Mouse (Mus musculus) stomach, embryonic 14.5 days (tissue): ENCODE results near the gene Slc11a2. TPM values are rescaled to one million over a fixed set of nuclear protein-coding genes. Genes with fewer than 3 reads are reported as not detected.
"Not testable (repeated sequence)": the region's sequence is repeated elsewhere in the genome, so short reads cannot be mapped to it uniquely, and the experiment has no call there.

Experiments
- ATAC-seq: fragments of 200-750 bp; cut with Nextera tagmentation; 2 replicates; pipeline ENCODE4 v1.8.0; 2017; ENCODE audit warnings: low read depth, moderate TSS enrichment; ENCODE audit not compliant: insufficient number of reproducible peaks, insufficient read depth, low FRiP score
- H3K27ac ChIP-seq: fragments of 300-500 bp; sonication (generic); 2 replicates; pipeline ENCODE4 v1.5.1; 2014; ENCODE audit warnings: mild to moderate bottlenecking, low read length, moderate library complexity, mixed read lengths
- H3K27me3 ChIP-seq: fragments of 300-500 bp; sonication (generic); 2 replicates; pipeline ENCODE4 v1.6.1; 2014; ENCODE audit warnings: low read length, control low read depth, mixed read lengths; ENCODE audit not compliant: control insufficient read depth, insufficient read depth
- H3K36me3 ChIP-seq: fragments of 300-500 bp; sonication (generic); 2 replicates; pipeline ENCODE4 v1.6.1; 2014; ENCODE audit warnings: mild to moderate bottlenecking, control low read depth, low read length, moderate library complexity, mixed read lengths; ENCODE audit not compliant: control insufficient read depth, insufficient read depth
- H3K4me1 ChIP-seq: fragments of 300-500 bp; sonication (generic); 2 replicates; pipeline ENCODE4 v1.6.1; 2014; ENCODE audit warnings: low read length, control low read depth, mixed read lengths; ENCODE audit not compliant: control insufficient read depth, insufficient read depth
- H3K4me2 ChIP-seq: fragments of 300-500 bp; sonication (generic); replicated peaks from 2 replicates; pipeline ENCODE4 v1.6.1; 2014; ENCODE audit warnings: low read depth, low read length, control low read depth
- H3K4me3 ChIP-seq: fragments of 300-500 bp; sonication (generic); 2 replicates; pipeline ENCODE4 v1.5.1; 2014; ENCODE audit warnings: low read depth, low read length, control low read depth
- H3K9ac ChIP-seq: fragments of 300-500 bp; sonication (generic); replicated peaks from 2 replicates; pipeline ENCODE4 v1.6.1; 2014; ENCODE audit warnings: low read depth, mild to moderate bottlenecking, control low read depth, low read length, moderate library complexity, mixed read lengths
- H3K9me3 ChIP-seq: fragments of 300-500 bp; sonication (generic); 2 replicates; pipeline ENCODE4 v1.6.1; 2016; ENCODE audit warnings: low read depth, low read length, control low read depth; ENCODE audit not compliant: control insufficient read depth
- WGBS: fragments of 180-500 bp; shearing (Covaris S2); extraction: QIAGEN DNeasy Blood & Tissue Kit; methylation state at CpG from one replicate; pipeline ENCODE4 v1.1.7; 2014; 5-methylcytosine and 5-hydroxymethylcytosine counted together
- polyA plus RNA-seq: library from polyadenylated mRNA; unstranded; fragments of >200 nt; fragmentation: Nextera tagmentation; extraction: Ambion mirVana; gene quantifications from 2 replicates; pipeline ENCODE4 v1.2.1, GENCODE M21; 2014

Gene Slc11a2
- polyA plus RNA-seq, 1 experiment from 2014 or later: 13.5 TPM

DNA sequence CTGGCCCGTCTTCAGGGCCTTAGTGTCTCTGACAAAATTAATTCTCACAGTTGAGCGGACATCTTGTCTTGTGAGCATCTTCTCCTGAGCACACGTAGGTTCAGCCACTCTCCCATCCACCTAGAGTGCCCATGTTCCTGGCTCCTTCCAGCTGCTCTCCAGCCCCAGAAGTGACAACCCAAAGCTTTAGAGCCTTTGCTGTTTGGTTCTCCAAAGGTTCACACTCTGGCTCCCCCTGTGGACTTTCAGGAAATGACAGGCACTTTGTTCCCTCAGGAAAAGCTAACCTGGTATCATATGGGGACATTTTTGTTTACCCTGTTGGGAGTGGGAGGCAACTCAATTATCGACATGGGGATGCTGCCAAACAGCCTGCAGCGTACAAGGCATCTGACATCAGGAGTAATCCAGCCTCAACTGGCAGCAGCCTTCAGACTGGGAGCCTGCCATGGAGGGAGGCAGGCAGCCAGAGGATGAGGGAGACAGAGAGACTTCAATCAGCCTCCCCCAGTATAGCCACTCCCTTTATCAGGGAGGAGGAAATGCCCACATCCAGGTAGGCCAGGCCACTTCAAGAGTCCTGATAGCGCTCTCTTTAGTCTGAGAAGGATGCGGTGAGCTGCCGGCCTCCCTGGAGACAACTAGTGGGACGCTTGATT, 46.9 kb downstream of the Slc11a2 start:
- not testable (repeated sequence) for H3K4me3 ChIP-seq, H3K9ac ChIP-seq, H3K27ac ChIP-seq, H3K4me1 ChIP-seq, H3K27me3 ChIP-seq, H3K36me3 ChIP-seq, H3K4me2 ChIP-seq, H3K9me3 ChIP-seq, ATAC-seq
- 16% methylated on average over 2 of the region's 9 CpGs for WGBS

DNA sequence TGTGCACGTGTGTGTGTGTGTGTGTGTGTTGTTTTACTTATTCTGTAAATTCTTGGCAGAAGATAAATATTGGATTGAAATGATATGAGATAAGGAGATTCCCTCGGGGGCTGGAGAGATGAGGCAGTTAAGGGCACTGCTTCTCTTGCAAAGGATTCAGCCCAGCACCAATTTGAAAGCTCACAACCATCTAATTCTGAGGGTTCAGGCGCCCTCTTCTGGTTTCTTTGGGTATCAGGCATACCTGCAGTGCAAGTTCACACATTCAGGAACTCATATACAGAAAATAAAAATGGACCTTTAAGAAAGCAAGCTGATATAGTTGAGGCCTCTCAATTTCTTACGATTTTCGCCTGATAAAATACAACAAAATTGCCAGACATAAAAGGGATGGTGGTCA, 49.8 kb downstream of the Slc11a2 start:
- H3K4me2 ChIP-seq: no peak overlapping the region
- no peak overlapping the region for H3K27ac ChIP-seq
- H3K27me3 ChIP-seq: no peaks in the 10 kb centered on the region
- H3K9me3 ChIP-seq: no peaks in the 10 kb centered on the region; the same call in 1 of the 2 replicates
- no peak for ATAC-seq
- no peak overlapping the region for H3K9ac ChIP-seq
- H3K36me3 ChIP-seq: no peaks in the 10 kb centered on the region
- H3K4me1 ChIP-seq: no peaks in the 10 kb centered on the region
- no peak overlapping the region for H3K4me3 ChIP-seq
- 37% methylated on average over 5 of the region's 5 CpGs for WGBS

DNA sequence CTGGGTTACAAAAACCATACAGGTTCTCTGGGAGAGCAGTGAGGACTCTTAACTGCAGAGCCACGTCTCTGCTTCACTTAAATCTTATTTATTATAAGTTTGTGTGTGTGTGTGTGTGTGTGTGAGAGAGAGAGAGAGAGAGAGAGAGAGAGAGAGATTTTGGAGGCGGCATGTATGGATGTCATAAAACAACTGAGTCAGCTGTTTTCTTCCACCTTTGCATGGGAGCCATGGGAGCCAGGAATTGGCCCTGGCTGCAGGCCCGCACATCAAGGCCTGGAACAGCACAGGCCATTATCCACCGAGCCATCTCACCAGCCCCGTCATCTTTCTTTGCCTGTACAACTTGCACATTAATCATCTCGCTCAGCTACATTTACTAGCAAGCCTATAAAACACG, 57.8 kb downstream of the Slc11a2 start:
- Histone ChIP-seq H3K4me3 (no peak overlapping the region), H3K4me1 (no peaks in the 10 kb centered on the region), H3K36me3 (no peaks in the 10 kb centered on the region), H3K9me3 (0 out of 2 replicates have a peak, but pooled peaks cover 3% of the 10 kb centered on the region), H3K27ac (no peak overlapping the region), H3K27me3 (no peaks in the 10 kb centered on the region), H3K4me2 (no peak overlapping the region), H3K9ac (no peak overlapping the region)
- no peak for ATAC-seq
- 59% methylated on average over 7 of the region's 7 CpGs for WGBS

GRCm38 (mm10) chr15:100365967-100366366, 58.9 kb downstream of the Slc11a2 start:
- not testable (repeated sequence) for H3K9ac ChIP-seq, H3K9me3 ChIP-seq, H3K27me3 ChIP-seq, H3K4me2 ChIP-seq, H3K27ac ChIP-seq, H3K36me3 ChIP-seq, H3K4me3 ChIP-seq, ATAC-seq, H3K4me1 ChIP-seq
- 65% methylated on average over 8 of the region's 9 CpGs for WGBS

DNA sequence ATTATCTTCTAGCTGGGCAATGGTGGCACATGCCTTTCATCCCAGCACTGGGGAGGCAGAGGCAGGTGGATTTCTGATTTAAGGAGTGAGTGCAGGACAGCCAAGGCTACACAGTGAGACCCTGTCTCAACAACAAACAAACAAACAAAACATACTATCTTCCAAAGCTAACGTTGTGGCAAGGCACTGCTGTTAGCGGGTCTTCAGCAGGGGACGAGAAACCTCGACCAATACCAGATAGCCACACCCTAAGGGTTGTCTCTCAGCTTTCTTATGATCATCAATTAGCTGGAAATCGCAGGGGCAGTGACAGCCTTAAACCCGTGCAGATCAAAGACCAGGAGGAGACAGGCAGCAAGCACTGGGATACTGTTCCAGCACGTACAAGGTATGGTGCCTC, 60.6 kb downstream of the Slc11a2 start, which contains the start of gene Higd1c:
Higd1c (plus strand) TSS at position 301 of the 400 bp plus-strand sequence.
- no peak within 1 kb of the TSS for H3K4me2 ChIP-seq
- H3K36me3 ChIP-seq: no peaks in the 10 kb centered on the region
- no peaks in the 10 kb centered on the region for H3K4me1 ChIP-seq
- no peak within 1 kb of the TSS for H3K4me3 ChIP-seq
- H3K9me3 ChIP-seq: 0 out of 2 replicates have a peak, but pooled peaks cover 3% of the 10 kb centered on the region
- 53% methylated on average over 7 of the region's 7 CpGs for WGBS
- no peak within 1 kb of the TSS for H3K9ac ChIP-seq
- H3K27ac ChIP-seq: no peak within 1 kb of the TSS
- no peak for ATAC-seq
- H3K27me3 ChIP-seq: no peaks in the 10 kb centered on the region

GRCm38 (mm10) chr15:100355876-100356275, 69.0 kb downstream of the Slc11a2 start:
- Histone ChIP-seq H3K4me2 (no peak overlapping the region), H3K4me3 (no peak overlapping the region), H3K27ac (no peak overlapping the region), H3K4me1 (peaks cover 3% of the 10 kb centered on the region; the same call in 1 of the 2 replicates), H3K27me3 (no peaks in the 10 kb centered on the region), H3K36me3 (no peaks in the 10 kb centered on the region), H3K9me3 (no peaks in the 10 kb centered on the region), H3K9ac (no peak overlapping the region)
- WGBS: 61% methylated on average over 5 of the region's 5 CpGs
- ATAC-seq: no peak

DNA sequence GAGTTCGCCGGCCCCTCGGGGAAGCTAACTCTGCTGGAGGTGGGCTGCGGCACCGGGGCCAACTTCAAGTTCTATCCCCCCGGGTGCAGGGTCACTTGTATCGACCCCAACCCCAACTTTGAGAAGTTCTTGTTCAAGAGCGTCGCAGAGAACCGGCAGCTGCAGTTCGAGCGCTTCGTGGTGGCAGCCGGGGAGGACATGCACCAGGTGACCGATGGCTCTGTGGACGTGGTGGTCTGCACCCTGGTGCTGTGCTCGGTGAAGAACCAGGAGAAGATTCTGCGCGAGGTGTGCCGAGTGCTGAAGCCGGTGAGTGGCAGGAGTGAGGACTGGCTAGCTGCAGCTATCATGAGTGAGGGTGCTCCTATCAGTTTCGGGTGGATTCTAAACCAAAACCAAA, 71.5 kb downstream of the Slc11a2 start:
- WGBS: 94% methylated on average over 9 of the region's 22 CpGs
- not testable (repeated sequence) for H3K9me3 ChIP-seq, H3K27ac ChIP-seq, H3K4me1 ChIP-seq, H3K27me3 ChIP-seq, ATAC-seq, H3K9ac ChIP-seq, H3K36me3 ChIP-seq, H3K4me2 ChIP-seq, H3K4me3 ChIP-seq

GRCm38 (mm10) chr15:100352711-100353250, 72.1 kb downstream of the Slc11a2 start, which contains the start of the genes Methig1 and Mettl7a2:
Methig1 (plus strand) TSS chr15:100353149.
Mettl7a2 (plus strand) TSS chr15:100353200.
- Histone ChIP-seq H3K9ac (no peak within 1 kb of the TSS), H3K9me3 (no peaks in the 10 kb centered on the region), H3K4me3 (no peak within 1 kb of the TSS), H3K4me1 (peaks cover 3% of the 10 kb centered on the region; the same call in 1 of the 2 replicates), H3K27me3 (no peaks in the 10 kb centered on the region), H3K36me3 (no peaks in the 10 kb centered on the region), H3K27ac (no peak within 1 kb of the TSS), H3K4me2 (no peak within 1 kb of the TSS)
- no peak for ATAC-seq
- 81% methylated on average over 10 of the region's 10 CpGs for WGBS
